Comparison of ENCODE assay signal across 14 mouse cellular contexts in the genomic region with DNA sequence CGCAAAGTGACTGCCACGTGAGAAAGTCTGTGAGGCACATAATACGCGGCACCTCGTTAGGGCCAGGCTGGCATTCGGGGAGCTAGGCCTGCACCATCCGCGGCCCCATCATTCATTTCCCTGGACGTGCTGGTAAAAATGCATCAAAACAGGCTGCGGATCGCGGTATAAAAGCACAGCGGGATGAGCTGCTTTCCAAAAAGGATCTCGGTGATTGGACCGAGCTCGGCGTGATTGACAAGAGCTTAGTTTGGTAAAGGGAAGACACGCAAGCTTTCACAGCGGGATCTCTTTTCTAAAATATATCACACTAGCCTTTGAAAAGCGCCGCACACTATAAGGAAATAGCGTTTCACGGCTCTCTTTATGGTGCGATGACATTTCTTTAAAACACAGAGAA. TPM values are rescaled to one million over a fixed set of nuclear protein-coding genes. Genes with fewer than 3 reads are reported as not detected.
DNase-seq lines count a peak whose midpoint lies in the region; ATAC-seq and TF ChIP-seq lines count a peak whose summit lies in the region.
"Had no signal": no experiment of that assay in that cellular context is flagged by ENCODE, and none has a peak within 500 bp of the region (broad histone marks: within the 10 kb centered on the region; RNA-seq: fewer than 3 reads in every experiment).

No protein-coding gene starts in this region.

- H3K4me1 ChIP-seq in forebrain, embryonic 13.5 days = no peaks in the 10 kb centered on the region
- H3K4me1 ChIP-seq in limb, embryonic 13.5 days = no peaks in the 10 kb centered on the region
- no peaks in the 10 kb centered on the region; the same call in 1 of the 2 replicates for H3K4me1 ChIP-seq in neural tube, embryonic 13.5 days (replicated peaks)
- no peaks in the 10 kb centered on the region for H3K4me1 ChIP-seq in lung, postnatal 0 days (ENCODE audit: insufficient read depth, low read depth, low read length)
- H3K4me1 ChIP-seq: intestine, embryonic 15.5 days; liver, embryonic 15.5 days had no signal

- peak overlapping the region; percentile 29 for H3K4me3 ChIP-seq in forebrain, embryonic 13.5 days
- H3K4me3 ChIP-seq in limb, embryonic 13.5 days = peak overlapping the region; percentile 30; the same call in 1 of the 2 replicates
- peak overlapping the region; percentile 29; the same call in 1 of the 2 replicates for H3K4me3 ChIP-seq in neural tube, embryonic 13.5 days
- H3K4me3 ChIP-seq in lung, postnatal 0 days (ENCODE audit: low read depth, low read length) = no peak overlapping the region
- H3K4me3 ChIP-seq: intestine, embryonic 15.5 days; liver, embryonic 15.5 days had no signal

- no peak overlapping the region for H3K9ac ChIP-seq in forebrain, embryonic 13.5 days
- no peak overlapping the region for H3K9ac ChIP-seq in limb, embryonic 13.5 days
- H3K9ac ChIP-seq in neural tube, embryonic 13.5 days = no peak overlapping the region
- H3K9ac ChIP-seq in lung, postnatal 0 days (replicated peaks; ENCODE audit: low read depth) = no peak overlapping the region
- H3K9ac ChIP-seq: intestine, embryonic 15.5 days; liver, embryonic 15.5 days had no signal

- DNase-seq in embryo, embryonic 10.5 days (ENCODE audit: low spot score) = peak; percentile 68
- DNase-seq in urinary bladder, postnatal 10 days (ENCODE audit: low spot score) = no peak
- DNase-seq in gastrocnemius, adult 18-20 months (ENCODE audit: low spot score) = no peak
- no peak for DNase-seq in lung, postnatal 0 days (ENCODE audit: low spot score)
- DNase-seq: right cerebral cortex, postnatal 14 days had no signal

- H3K4me2 ChIP-seq in forebrain, embryonic 13.5 days = peak overlapping the region; percentile 54
- H3K4me2 ChIP-seq in limb, embryonic 13.5 days (replicated peaks) = peak overlapping the region; percentile 55
- peak overlapping the region; percentile 48 for H3K4me2 ChIP-seq in neural tube, embryonic 13.5 days
- H3K4me2 ChIP-seq in lung, postnatal 0 days (replicated peaks; ENCODE audit: low read depth, low read length) = no peak overlapping the region
- H3K4me2 ChIP-seq: liver, embryonic 15.5 days had no signal

- peaks cover 41% of the 10 kb centered on the region for H3K27me3 ChIP-seq in forebrain, embryonic 13.5 days
- H3K27me3 ChIP-seq in limb, embryonic 13.5 days = peaks cover 89% of the 10 kb centered on the region
- H3K27me3 ChIP-seq in neural tube, embryonic 13.5 days = peaks cover 75% of the 10 kb centered on the region
- peaks cover 6% of the 10 kb centered on the region; the same call in 1 of the 2 replicates for H3K27me3 ChIP-seq in lung, postnatal 0 days (replicated peaks; ENCODE audit: insufficient read depth, low read length)

- ATAC-seq in forebrain, embryonic 13.5 days = peak; percentile 78
- no peak for ATAC-seq in limb, embryonic 13.5 days (ENCODE audit: low FRiP score, low read depth)
- ATAC-seq in neural tube, embryonic 13.5 days (ENCODE audit: low read depth) = no peak
- no peak for ATAC-seq in lung, postnatal 0 days
- ATAC-seq: intestine, embryonic 15.5 days had no signal

- peak overlapping the region; percentile 78 for H3K27ac ChIP-seq in forebrain, embryonic 13.5 days
- no peak overlapping the region for H3K27ac ChIP-seq in limb, embryonic 13.5 days
- H3K27ac ChIP-seq in neural tube, embryonic 13.5 days (replicated peaks) = no peak overlapping the region
- no peak overlapping the region for H3K27ac ChIP-seq in lung, postnatal 0 days (ENCODE audit: low read length)
- H3K27ac ChIP-seq: intestine, embryonic 15.5 days; layer of hippocampus, adult 2 months; liver, embryonic 15.5 days had no signal

- no peak for TF ChIP-seq CTCF in lung, postnatal 0 days (IDR thresholded peaks at IDR 0.05)

- no peaks in the 10 kb centered on the region for H3K9me3 ChIP-seq in forebrain, embryonic 13.5 days (replicated peaks)
- H3K9me3 ChIP-seq in limb, embryonic 13.5 days = no peaks in the 10 kb centered on the region
- H3K9me3 ChIP-seq in neural tube, embryonic 13.5 days = no peaks in the 10 kb centered on the region
- no peaks in the 10 kb centered on the region for H3K9me3 ChIP-seq in lung, postnatal 0 days (ENCODE audit: low read length)
- H3K9me3 ChIP-seq: intestine, embryonic 15.5 days; liver, embryonic 15.5 days had no signal

- TF ChIP-seq EP300 in lung, postnatal 0 days (IDR thresholded peaks at IDR 0.05) = no peak

- no peaks in the 10 kb centered on the region for H3K36me3 ChIP-seq in forebrain, embryonic 13.5 days (ENCODE audit: poor library complexity, severe bottlenecking)
- no peaks in the 10 kb centered on the region for H3K36me3 ChIP-seq in limb, embryonic 13.5 days
- H3K36me3 ChIP-seq in neural tube, embryonic 13.5 days = no peaks in the 10 kb centered on the region
- no peaks in the 10 kb centered on the region for H3K36me3 ChIP-seq in lung, postnatal 0 days (ENCODE audit: insufficient read depth, low read length)
- H3K36me3 ChIP-seq: intestine, embryonic 15.5 days; liver, embryonic 15.5 days had no signal

- WGBS in forebrain, embryonic 13.5 days = 13% methylated on average over 24 of the region's 24 CpGs
- 19% methylated on average over 24 of the region's 24 CpGs for WGBS in limb, embryonic 13.5 days
- 13% methylated on average over 24 of the region's 24 CpGs for WGBS in neural tube, embryonic 13.5 days
- WGBS in lung, postnatal 0 days = 14% methylated on average over 24 of the region's 24 CpGs

RNA-seq across cellular contexts. Expression of gene Zic3, which starts 3.8 kb away (rescaled TPM):
- polyA plus RNA-seq in forebrain, embryonic 13.5 days (2015; fragmentation: Nextera tagmentation; extraction: Ambion mirVana) = 21.9 and 24.6 TPM in 2 replicates
- 8.6 and 9.1 TPM in 2 replicates for polyA plus RNA-seq in limb, embryonic 13.5 days (2015; fragmentation: Nextera tagmentation; extraction: Ambion mirVana)
- 14.9 and 16.3 TPM in 2 replicates for polyA plus RNA-seq in neural tube, embryonic 13.5 days (2015; fragmentation: Nextera tagmentation; extraction: Ambion mirVana)
- not detected for total RNA-seq in gastrocnemius, adult 18-20 months (2021)
- not detected in 2 replicates for polyA plus RNA-seq in lung, postnatal 0 days (2015; fragmentation: Nextera tagmentation; extraction: Ambion mirVana)
- total RNA-seq: common myeloid progenitor, adult 5-6 weeks; megakaryocyte-erythroid progenitor cell, adult 5-6 weeks had no signal
- polyA plus RNA-seq: heart, embryonic 11.5 days; intestine, embryonic 15.5 days; liver, embryonic 15.5 days had no signal
